Mouse (Mus musculus): ENCODE measurements around the gene Rps18. TPM values are rescaled to one million over a fixed set of nuclear protein-coding genes. Genes with fewer than 3 reads are reported as not detected.
"Not testable (repeated sequence)": the region's sequence is repeated elsewhere in the genome, so short reads cannot be mapped to it uniquely, and the experiment has no call there.

Gene Rps18
- polyA plus RNA-seq, 1 experiment, result not detected

DNA sequence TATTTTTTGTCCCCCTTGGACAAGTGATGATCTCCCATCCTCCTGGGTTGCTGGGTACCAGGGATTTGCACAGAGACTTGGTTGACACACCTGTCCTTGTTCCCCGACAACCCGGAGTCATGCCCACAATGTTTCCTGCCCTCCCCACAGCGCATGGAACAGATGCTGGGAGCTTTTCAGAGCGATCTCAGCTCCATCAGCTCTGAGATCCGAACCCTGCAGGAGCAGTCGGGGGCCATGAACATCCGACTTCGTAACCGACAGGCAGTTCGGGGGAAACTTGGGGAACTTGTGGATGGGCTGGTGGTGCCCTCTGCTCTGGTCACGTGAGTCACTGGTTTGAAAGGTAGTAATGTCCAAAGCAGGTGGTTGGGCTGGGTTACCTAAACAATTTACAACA, 2.6 kb upstream of the Rps18 start:
- no peak overlapping the region for H3K4me3 ChIP-seq (ENCODE audit: insufficient read depth, low read depth, low read length)
- peaks cover 12% of the 10 kb centered on the region for H3K4me1 ChIP-seq (ENCODE audit: control insufficient read depth, insufficient read depth, low read length)
- WGBS, result 95% methylated on average over 11 of the region's 11 CpGs
- H3K27ac ChIP-seq (ENCODE audit: insufficient read depth, low read depth, low read length), result no peak overlapping the region
- no peak for TF ChIP-seq CTCF (IDR thresholded peaks at IDR 0.05; ENCODE audit: insufficient read depth, low read depth, low read length)
- TF ChIP-seq POLR2A (IDR thresholded peaks at IDR 0.05; ENCODE audit: insufficient read depth, low read depth, low read length), result no peak

DNA sequence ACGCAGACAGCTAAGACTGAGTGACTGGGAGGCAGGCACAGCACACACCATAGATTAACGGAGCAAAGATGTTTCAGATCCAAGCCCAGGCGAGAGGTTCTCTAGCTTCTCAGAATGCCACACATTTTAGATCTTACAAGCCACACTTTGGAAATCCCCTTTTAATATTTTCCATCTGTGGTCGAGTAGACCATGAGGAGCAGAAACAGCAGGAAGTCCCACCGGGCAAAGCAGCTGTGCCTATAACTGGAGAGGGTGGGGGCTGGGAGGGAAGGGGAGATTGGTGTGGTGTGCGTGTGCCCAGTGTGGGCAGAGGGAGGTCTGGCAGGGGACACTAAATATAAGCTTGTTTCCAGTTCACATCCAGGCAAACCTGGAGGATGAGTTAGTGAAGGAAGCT, 1.7 kb upstream of the Rps18 start:
- Histone ChIP-seq H3K27ac (ENCODE audit: insufficient read depth, low read depth, low read length) (no peak overlapping the region), H3K4me1 (ENCODE audit: control insufficient read depth, insufficient read depth, low read length) (peaks cover 12% of the 10 kb centered on the region), H3K4me3 (ENCODE audit: insufficient read depth, low read depth, low read length) (no peak overlapping the region)
- WGBS, result 83% methylated on average over 6 of the region's 6 CpGs
- TF ChIP-seq CTCF (IDR thresholded peaks at IDR 0.05; ENCODE audit: insufficient read depth, low read depth, low read length), result no peak
- TF ChIP-seq POLR2A (IDR thresholded peaks at IDR 0.05; ENCODE audit: insufficient read depth, low read depth, low read length), result no peak

DNA sequence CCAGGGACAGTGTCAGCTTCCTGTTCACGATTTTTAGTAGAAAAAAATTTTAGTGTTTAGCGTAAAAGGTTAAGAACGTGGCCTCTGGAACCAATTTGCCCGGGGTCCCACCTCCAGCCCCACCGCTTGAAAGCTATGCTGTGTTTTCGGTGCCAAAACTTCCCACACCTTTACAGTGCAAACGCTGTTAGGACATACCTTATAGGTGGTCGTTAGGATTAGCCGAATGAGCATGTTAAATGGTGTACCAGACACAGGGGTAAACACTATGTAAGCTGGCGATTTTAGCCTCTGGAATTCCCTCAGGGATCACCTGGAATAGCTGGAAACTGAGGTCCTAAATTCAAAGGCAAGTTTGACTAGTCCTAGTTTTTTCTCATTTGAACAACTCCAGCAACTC, 535 bp upstream of the Rps18 start:
- H3K27ac ChIP-seq (ENCODE audit: insufficient read depth, low read depth, low read length), result no peak overlapping the region
- peak overlapping the region; percentile 76 for H3K4me3 ChIP-seq (ENCODE audit: insufficient read depth, low read depth, low read length)
- peaks cover 19% of the 10 kb centered on the region for H3K4me1 ChIP-seq (ENCODE audit: control insufficient read depth, insufficient read depth, low read length)
- TF ChIP-seq CTCF (IDR thresholded peaks at IDR 0.05; ENCODE audit: insufficient read depth, low read depth, low read length) (no peak), POLR2A (IDR thresholded peaks at IDR 0.05; ENCODE audit: insufficient read depth, low read depth, low read length) (no peak)
- 6% methylated on average over 10 of the region's 10 CpGs for WGBS

DNA sequence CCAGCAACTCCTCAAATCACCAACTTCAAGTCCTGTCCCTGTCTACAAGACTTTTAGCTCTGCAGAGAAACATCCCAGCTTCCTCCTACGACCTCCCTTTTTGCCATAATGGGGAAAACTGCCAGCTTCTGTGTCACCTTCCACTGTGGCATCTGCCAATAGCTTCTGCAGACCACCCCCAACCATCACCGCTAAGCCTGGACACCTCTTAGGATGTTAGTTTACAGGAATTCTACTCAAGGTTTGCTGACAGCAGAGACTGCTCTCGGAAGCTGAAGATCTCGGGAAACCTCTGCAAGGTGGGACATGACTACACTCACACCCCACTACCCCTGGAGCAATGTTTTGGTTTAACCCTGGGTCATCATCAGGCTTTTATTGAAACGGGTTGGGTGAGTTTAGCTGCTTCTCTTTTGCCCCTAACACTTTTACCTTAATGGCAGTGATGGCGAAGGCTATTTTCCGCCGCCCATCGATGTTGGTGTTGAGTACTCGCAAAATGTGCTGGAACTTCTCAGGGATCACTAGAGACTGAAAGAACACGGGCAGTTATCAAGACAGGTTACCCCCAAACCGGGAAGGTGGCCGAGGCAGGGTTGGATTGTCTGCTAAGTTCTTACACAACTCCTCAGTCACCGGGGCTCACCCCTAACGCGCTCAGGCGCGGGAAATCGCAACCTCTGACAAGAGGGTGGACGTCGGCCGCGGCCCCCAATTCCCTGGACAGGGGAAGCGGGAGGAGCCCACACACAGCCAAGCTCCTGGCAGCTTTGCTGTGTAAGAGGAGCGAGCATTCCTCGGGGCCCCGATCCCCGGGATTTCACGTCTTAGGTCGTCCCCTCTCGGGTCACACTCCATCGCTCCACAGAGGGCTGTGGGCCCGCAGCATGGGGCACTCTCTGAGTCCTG, 901 bp downstream of the Rps18 start:
- WGBS, result under 1% methylated on average over 33 of the region's 33 CpGs
- no peak for TF ChIP-seq POLR2A (IDR thresholded peaks at IDR 0.05; ENCODE audit: insufficient read depth, low read depth, low read length)
- no peak for TF ChIP-seq CTCF (IDR thresholded peaks at IDR 0.05; ENCODE audit: insufficient read depth, low read depth, low read length)
- peaks cover 29% of the 10 kb centered on the region for H3K4me1 ChIP-seq (ENCODE audit: control insufficient read depth, insufficient read depth, low read length)
- peak overlapping the region; percentile 83 for H3K4me3 ChIP-seq (ENCODE audit: insufficient read depth, low read depth, low read length)
- H3K27ac ChIP-seq (ENCODE audit: insufficient read depth, low read depth, low read length), result peak overlapping the region; percentile 30; the same call in 1 of the 2 replicates

DNA sequence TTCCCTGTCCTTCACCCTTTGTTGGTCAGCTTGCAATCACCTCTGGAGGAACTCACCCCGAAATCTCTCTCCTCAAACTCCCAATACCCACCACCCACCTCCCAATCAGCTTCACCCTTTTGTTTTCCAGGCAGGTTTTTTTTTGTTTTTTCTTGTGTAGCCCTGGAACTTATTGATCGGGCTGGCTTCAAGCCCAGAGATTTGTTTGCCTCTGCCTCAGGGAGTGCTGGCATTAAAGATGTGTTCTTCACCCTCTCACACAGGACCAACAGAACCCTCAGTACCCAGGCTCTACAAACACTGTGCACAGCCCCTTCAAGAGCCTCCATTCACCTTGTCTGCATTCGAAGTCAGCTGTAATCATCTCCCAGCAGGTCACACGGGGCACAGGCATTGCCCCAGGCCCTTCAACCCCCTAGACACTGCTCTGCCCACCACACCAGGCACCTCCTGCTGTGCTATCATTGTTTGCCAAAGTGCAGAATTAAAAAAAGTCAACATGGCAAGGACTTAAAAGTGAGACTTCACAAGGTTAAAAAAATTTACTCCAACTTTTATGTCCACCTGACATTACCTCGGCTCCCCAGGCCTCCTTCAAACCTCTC, 1.7 kb downstream of the Rps18 start:
- Histone ChIP-seq H3K27ac (ENCODE audit: insufficient read depth, low read depth, low read length) (no peak overlapping the region), H3K4me3 (ENCODE audit: insufficient read depth, low read depth, low read length) (no peak overlapping the region; the same call in 1 of the 2 replicates), H3K4me1 (ENCODE audit: control insufficient read depth, insufficient read depth, low read length) (peaks cover 36% of the 10 kb centered on the region)
- WGBS, result 27% methylated on average over 5 of the region's 5 CpGs
- TF ChIP-seq POLR2A (IDR thresholded peaks at IDR 0.05; ENCODE audit: insufficient read depth, low read depth, low read length), result no peak
- no peak for TF ChIP-seq CTCF (IDR thresholded peaks at IDR 0.05; ENCODE audit: insufficient read depth, low read depth, low read length)

DNA sequence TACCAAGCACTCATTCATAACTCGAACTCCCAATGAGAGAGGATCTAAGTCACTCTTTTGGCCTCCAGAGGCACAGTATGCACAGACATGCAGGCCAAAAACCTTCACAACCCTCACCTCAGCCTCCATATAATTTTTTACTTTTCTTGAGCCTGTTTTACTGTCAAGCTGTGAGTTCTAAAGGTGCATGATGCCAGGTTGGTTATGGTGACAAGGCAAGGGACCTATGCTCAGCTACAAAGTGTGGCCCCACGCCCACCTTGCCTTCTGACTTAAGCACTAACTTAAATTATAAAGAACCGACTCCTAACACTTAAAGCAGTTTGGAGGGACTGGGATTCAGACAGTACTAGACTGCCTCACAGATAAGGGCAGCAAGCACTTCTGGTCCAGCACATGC, 2.5 kb downstream of the Rps18 start:
- WGBS, result 81% methylated on average over 3 of the region's 3 CpGs
- Histone ChIP-seq H3K27ac (ENCODE audit: insufficient read depth, low read depth, low read length) (no peak overlapping the region), H3K4me3 (ENCODE audit: insufficient read depth, low read depth, low read length) (no peak overlapping the region), H3K4me1 (ENCODE audit: control insufficient read depth, insufficient read depth, low read length) (peaks cover 39% of the 10 kb centered on the region)
- no peak for TF ChIP-seq CTCF (IDR thresholded peaks at IDR 0.05; ENCODE audit: insufficient read depth, low read depth, low read length)
- TF ChIP-seq POLR2A (IDR thresholded peaks at IDR 0.05; ENCODE audit: insufficient read depth, low read depth, low read length), result no peak

DNA sequence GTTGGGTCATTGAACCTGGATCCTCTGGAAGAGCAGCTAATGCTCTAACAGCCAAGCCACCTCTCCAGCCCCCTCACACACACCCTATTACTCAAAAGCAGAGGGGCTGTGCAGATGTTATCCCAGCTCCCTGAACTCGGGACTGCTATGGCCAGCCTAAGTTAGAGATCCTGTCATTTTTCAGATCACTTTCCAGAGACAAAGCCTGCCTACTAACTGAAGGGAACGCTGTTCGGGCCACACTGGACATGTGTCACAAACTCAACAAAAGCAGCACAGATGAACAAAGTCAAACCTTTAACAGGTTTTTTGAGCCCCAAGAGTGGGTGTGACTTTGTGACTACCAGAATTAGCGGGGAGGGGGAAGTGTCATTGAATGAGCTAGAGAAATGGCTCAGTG, 2.9 kb downstream of the Rps18 start:
- 80% methylated on average over 4 of the region's 4 CpGs for WGBS
- TF ChIP-seq CTCF (IDR thresholded peaks at IDR 0.05; ENCODE audit: insufficient read depth, low read depth, low read length), result no peak
- no peak for TF ChIP-seq POLR2A (IDR thresholded peaks at IDR 0.05; ENCODE audit: insufficient read depth, low read depth, low read length)
- H3K4me3 ChIP-seq (ENCODE audit: insufficient read depth, low read depth, low read length), result no peak overlapping the region
- H3K4me1 ChIP-seq (ENCODE audit: control insufficient read depth, insufficient read depth, low read length), result peaks cover 38% of the 10 kb centered on the region
- H3K27ac ChIP-seq (ENCODE audit: insufficient read depth, low read depth, low read length), result no peak overlapping the region

DNA sequence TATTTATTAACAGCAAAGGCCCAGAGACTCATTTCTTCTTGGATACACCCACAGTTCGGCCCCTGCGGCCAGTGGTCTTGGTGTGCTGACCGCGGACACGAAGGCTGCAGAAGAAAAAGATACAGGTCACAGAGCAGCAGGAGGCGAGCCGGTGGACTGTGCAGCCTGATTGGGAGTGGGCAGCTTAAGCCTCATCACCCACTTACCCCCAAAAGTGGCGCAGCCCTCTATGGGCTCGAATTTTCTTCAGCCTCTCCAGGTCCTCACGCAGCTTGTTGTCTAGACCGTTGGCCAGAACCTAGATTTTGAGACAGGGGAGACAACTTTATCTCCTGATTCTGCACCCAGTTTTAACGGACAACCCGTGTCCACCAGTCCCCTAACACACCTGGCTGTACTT, 3.8 kb downstream of the Rps18 start:
- peaks cover 35% of the 10 kb centered on the region for H3K4me1 ChIP-seq (ENCODE audit: control insufficient read depth, insufficient read depth, low read length)
- H3K4me3 ChIP-seq (ENCODE audit: insufficient read depth, low read depth, low read length), result not testable (repeated sequence)
- WGBS, result 76% methylated on average over 13 of the region's 13 CpGs

More for the DNA sequence above, 3.8 kb downstream of the Rps18 start:
- not testable (repeated sequence) for H3K27ac ChIP-seq (ENCODE audit: insufficient read depth, low read depth, low read length)
